Mouse (Mus musculus) c-Kit-positive CD71-positive TER-119-positive erythroid progenitor cells, embryonic 14.5 days (primary cell): ENCODE measurements around the gene Lima1.
"Not testable (repeated sequence)": the region's sequence is repeated elsewhere in the genome, so short reads cannot be mapped to it uniquely, and the experiment has no call there.

Experiments
- DNase-seq: peaks from one replicate; pipeline ENCODE4 v3.0.0-alpha.2; 2013; ENCODE audit warnings: low spot score

Lima1 gene

GRCm38 (mm10) chr15:99834681-99835080 lies 40.6 kb downstream of the Lima1 start:
- no peak for DNase-seq

GRCm38 (mm10) chr15:99833648-99834454 lies 41.4 kb downstream of the Lima1 start:
- DNase-seq = no peak

- DNase-seq = no peak
Observed at GRCm38 (mm10) chr15:99831535-99831934, 43.7 kb downstream of the Lima1 start.

- DNase-seq = no peak
Observed at GRCm38 (mm10) chr15:99828061-99828460, 47.2 kb downstream of the Lima1 start.

DNA sequence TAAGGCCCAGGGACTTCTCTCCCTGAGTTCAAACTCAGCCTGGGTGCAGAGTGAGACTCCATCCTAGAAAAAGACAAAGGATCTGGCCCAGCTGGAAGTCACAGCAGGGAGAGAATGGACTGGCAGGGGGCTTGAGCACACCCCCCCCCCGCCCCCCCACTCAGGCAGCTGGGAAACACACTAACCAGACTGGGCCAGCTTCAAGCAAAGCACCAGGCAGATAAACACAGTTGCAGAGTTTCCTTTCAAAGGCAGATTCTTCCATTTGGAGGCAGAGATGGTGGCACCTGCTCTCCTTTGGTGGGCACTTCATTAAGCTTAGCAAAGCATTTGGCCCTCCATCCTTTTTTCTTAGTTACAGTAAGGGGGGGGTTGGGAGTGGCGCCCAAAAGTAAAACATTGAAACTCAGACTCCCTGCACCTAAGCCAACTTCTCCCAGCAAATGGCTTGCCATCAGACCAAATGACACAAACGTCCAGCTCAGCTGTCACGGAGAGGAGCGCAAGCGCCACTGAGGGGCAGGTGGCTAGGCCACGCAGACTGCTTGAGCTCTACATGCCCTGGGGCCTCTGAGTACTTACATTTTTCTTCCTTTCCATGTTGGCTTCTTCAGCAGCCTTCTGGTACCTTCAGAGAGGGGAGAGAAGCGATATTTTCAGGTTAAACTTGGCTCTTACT lies 48.9 kb downstream of the Lima1 start:
- DNase-seq = no peak

- no peak for DNase-seq
Observed at GRCm38 (mm10) chr15:99825211-99825610, 50.0 kb downstream of the Lima1 start.

DNA sequence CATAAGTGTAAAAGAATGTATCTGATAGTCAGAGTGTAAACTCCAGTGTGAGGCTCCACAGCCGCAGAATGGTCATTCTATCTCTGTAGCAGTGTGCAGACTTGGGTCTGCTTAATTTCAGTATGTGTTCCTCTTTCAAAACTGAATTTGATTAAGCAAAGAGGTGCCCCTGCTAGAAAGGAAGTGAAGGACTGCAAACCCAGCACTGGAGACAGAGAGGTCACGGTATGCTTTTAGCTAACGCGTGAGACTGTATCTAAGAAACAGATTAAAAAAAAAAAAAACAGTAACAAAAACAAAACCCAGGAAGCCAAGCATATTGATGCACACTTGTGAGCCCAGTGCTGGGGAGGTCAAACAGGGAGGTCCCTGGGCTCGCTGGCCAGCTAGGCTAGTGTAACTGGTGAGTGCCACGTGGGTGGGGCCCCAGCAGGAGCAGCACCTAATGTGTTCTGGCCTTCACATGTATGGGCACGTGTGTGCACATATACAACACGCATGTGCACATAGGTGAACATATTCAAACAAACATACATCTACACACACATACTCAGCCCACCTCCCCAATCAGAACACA lies 51.8 kb downstream of the Lima1 start:
- no peak for DNase-seq

DNA sequence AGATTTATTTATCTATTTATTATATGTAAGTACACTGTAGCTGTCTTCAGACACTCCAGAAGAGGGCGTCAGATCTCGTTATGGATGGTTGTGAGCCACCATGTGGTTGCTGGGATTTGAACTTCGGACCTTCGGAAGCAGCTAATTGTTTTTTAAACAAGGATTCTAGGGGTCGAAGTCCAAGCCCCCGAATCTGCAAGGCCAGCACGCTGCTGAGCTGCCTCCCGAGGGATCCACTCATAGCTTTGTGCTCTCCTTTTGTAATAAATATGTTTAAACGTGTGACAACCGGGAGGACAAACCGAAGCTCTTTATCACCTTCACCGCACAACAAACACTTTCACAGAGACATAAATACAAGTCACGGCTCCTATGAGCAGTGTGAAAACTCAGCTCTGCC lies 52.8 kb downstream of the Lima1 start:
- DNase-seq = not testable (repeated sequence)

DNA sequence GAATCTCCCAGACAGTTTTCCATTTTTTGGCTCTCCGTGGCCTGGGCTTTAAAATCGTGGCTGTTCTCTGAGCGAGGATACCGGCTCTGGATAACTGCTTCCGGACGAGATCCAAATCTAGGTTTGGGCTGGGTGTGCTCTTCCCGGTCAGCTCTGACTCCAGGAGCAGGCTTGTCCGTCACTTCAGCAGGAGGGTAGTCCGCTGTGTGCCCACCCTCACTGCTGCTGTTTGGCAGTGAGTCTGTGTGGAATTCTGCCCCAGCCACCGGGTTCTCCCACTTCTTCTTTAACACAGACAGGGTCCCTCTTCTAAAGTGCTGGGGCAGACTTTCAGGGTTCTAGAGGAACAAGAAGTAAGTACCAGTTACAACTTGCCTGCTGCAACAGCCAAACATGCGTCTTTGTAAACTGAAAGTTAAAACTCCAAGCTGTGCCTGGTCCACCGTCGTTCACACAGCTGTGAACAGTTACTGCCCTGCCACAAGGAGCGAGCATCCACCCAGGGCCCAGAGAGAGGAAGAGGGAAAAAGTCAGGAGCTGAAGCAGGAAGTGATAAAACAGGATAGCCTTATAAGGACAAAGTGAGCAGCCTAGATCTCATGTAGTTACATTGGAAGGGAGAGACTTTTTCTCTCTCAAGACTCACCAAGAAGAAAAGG lies 55.5 kb downstream of the Lima1 start:
- no peak for DNase-seq

- DNase-seq = no peak
Observed at GRCm38 (mm10) chr15:99819109-99819440, 56.2 kb downstream of the Lima1 start.

DNA sequence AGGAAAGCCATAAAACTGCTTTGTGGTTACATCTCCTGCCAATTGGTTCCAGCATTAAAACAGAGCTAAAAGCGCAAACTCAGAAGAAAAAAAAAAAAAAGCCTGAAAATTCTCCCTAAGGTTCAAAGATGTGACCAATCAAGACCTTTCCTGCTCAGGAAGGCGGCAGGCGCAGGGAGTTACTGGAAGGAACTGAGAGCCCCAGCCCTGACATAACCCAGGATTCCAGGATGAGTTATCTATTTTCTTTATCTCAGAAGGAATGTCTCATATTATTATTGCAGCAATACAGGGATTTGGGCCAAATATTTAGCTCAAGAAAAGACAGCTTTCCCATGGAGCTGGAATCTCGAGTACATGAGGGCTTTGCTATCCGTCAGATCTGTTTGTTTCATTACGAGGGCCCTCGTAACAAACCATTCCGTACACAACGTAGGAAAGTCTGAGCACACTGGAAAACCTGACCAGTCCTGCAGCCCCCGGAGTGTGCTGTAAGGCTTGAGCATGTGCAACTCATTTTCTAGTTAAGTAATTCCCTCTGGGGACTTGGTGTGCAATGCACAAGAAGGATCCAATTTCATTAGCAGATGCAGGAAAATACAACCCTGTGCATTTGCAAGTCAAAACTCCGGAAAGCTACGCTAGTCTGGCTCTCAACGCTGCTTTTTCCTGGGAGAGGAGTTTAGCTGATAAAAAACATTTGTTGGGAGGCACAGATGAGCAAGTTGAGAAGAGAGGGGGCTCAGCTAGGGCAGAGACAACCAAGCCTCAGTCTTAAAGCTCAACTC lies 56.7 kb downstream of the Lima1 start:
- no peak for DNase-seq

GRCm38 (mm10) chr15:99817343-99818235 lies 57.7 kb downstream of the Lima1 start:
- no peak for DNase-seq

- DNase-seq = no peak
Observed at GRCm38 (mm10) chr15:99815999-99816398, 59.3 kb downstream of the Lima1 start.

DNA sequence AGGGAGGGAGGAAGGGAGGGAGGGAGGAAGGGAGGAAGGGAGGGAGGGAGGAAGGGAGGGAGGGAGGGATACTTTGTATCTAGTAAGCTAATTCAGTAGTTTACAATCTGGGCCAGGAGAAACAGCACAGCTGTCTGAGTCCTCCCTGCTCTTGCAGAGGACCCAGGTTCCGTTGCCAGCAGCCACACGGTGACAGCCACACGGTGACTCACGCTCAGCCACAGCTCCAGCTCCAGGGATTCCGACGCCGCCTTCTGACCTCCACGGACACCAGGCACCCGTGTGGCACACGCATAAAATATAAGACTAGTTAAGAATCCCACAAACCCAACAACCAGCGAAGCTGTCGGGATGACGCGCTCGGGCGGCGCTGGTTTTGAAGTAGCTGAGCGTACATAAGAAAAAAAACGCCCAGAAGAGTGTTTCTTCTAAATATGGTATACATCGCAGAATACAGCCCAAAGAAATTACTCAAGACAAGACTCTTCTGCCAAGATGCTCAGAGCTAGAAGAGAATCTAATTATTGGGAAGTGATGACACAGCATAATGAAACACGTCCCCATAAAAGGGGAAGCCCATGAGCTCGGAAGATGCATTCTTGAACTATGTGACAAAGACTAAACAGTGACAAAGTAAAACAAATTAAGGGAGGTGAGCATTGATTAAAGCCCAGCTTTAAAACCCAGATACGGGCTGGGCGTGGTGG lies 60.5 kb downstream of the Lima1 start:
- no peak for DNase-seq

DNA sequence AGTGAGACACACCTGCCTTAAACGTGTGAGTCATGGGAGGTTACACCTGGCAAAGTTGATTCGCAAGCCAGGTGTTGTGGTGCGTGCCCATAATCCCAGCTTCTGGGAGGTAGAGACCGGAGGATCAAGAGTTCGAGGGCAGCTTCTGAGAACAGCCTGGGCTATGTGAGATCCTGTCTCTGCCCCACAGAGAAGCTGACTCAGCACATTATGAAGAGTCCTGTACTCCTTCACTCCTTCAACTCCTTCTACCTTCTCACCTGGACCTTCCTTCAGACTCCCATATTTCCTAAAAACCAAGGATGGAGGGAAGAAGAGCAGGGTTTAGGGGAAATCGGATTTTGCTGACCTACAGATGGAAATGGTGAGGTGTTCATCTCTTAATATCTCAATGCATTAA lies 61.6 kb downstream of the Lima1 start:
- DNase-seq = no peak

DNA sequence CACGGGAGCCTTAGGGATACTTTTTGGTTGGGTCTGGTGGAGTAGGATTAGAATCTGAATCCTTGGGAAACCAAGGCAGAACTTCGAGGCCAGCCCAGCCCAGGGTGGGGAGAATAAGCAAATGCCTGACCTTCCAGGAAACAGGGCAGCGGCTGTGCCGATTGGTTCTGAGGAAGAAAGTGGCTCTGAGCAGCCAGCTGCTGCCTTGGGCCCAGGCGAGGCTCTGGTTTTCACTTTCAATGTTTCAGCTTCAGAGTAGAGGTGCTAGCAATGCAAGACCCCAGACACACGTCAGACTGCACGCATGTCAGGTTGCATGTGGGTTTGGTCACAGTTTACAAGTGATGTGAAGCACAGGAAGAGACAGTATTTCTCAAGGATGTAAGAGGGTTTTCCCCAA lies 63.2 kb downstream of the Lima1 start:
- DNase-seq = no peak

DNA sequence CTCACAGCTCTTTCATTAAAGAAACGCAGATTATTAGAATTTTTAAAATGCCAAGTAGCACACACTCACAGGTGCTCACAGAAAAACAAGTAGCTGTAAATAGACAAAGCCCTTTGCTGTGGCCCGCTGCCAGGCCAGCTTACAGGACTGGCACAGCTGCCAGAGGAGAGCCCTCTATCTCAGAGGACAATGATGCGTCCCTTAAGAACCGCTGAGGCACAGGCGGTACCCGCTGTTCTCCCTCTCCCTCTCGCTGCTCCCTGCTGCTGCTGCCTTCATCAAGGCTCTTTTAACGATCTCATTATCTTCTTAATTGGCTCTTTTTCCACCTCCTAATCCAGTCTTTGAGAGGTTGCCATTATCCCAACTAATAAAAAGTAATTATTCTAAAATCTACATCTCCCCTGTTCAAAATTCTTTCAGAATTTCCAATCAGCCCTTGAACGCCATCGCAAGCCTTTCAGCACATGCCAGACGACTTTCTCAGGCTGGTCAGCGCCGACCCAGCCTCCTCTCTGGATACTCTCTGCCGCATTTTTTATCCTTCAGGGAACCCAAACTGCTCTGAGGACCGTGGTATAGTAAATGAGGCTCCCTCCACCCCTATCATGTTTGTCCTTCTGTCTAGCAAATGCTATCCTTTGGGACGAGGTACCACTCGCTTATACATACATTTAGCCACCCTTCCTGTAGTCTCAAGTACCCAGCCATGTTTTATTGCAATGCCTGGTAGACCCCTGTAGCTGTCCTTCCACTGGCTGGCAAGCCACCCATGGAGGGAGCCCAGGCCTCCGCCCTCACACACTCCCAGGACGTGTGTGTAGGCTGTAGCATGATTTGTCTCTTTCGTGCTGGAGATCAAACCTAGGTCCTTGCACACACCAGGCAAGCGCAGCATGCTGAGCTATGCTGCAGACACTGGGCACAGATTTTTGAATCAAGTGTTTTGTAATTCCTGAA lies 67.2 kb downstream of the Lima1 start:
- no peak for DNase-seq

- no peak for DNase-seq
Observed at GRCm38 (mm10) chr15:99806171-99806570, 69.1 kb downstream of the Lima1 start.

- no peak for DNase-seq
Observed at GRCm38 (mm10) chr15:99805673-99806072, 69.6 kb downstream of the Lima1 start.
